In the genomic region with DNA sequence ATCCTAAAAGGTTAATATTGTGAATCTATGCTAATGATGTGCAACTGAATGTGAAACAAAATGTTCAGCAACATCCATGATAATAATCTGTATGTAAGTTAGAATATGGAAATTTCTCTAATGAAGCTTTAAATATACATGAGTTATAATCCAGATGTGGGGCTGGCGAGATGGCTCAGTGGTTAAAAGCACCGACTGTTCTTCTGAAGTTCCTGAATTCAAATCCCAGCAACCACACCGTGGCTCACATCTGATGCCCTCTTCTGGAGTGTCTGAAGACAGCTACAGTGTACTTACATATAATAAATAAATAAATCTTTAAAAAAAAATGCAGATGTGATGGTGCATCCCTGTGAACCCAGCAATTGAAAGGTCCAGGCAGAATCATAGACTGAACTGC, we compare ENCODE assay signal across 10 mouse cellular contexts. TPM values are rescaled to one million over a fixed set of nuclear protein-coding genes. Genes with fewer than 3 reads are reported as not detected.
A peak's percentile ranks its signal among the peaks of the same experiment; 100 is the strongest.
DNase-seq lines count a peak whose midpoint lies in the region; TF ChIP-seq lines count a peak whose summit lies in the region.
"Had no signal": no experiment of that assay in that cellular context is flagged by ENCODE, and none has a peak within 500 bp of the region (broad histone marks: within the 10 kb centered on the region; RNA-seq: fewer than 3 reads in every experiment).

No protein-coding gene starts in this region.

- TF ChIP-seq CTCF in layer of hippocampus, adult 2 months (conservative IDR thresholded peaks at IDR 0.05) = no peak; the same call in 1 of the 2 replicates

- H3K27ac ChIP-seq in layer of hippocampus, adult 2 months = peak overlapping the region; percentile 98

- DNase-seq in layer of hippocampus, adult 2 months (ENCODE audit: low spot score in 2 of 2) = no peak
- DNase-seq in layer of hippocampus, postnatal 25 days (ENCODE audit: extremely low spot score in 1 of 2, low spot score in 1 of 2) = no peak
- DNase-seq in 3134 (ENCODE audit: extremely low read depth, insufficient read length, low spot score) (peak; percentile 5), adipocyte (ENCODE audit: low spot score) (peak; percentile 41)
- peak; percentile 37 to 50 for DNase-seq in B cell, adult 2 months
- DNase-seq in right cerebral cortex, postnatal 14 days = no peak
- no peak for DNase-seq in adrenal gland, adult 8-10 months
- DNase-seq in embryo, embryonic 9.5 days (ENCODE audit: extremely low spot score) = no peak
- DNase-seq: heart, postnatal 14 days; kidney, adult 9 months had no signal

- H3K4me3 ChIP-seq in layer of hippocampus, adult 2 months = peak overlapping the region; percentile 71; the same call in 1 of the 2 replicates

RNA-seq across cellular contexts. Expression of gene Rc3h2, which starts 1.0 kb away (rescaled TPM):
- total RNA-seq in layer of hippocampus, adult 2 months (2021) = 10 to 100 TPM; 85.9 to 91.9 TPM
- 10 to 100 TPM; 80.3 to 83.2 TPM for total RNA-seq in layer of hippocampus, postnatal 25 days (2021)
- 10 to 100 TPM; 35.5 to 62.9 (median 52.4) TPM for total RNA-seq in adrenal gland, adult 8-10 months (2022)

RNA-seq across cellular contexts. Expression of gene Zbtb26, which starts 19.3 kb away (rescaled TPM):
- total RNA-seq in layer of hippocampus, adult 2 months (2021) = 10 to 100 TPM in 1 of 2 experiments, 1 to 10 TPM in 1; 9.7 to 11.9 TPM
- 1 to 10 TPM; 8.6 to 9.5 TPM for total RNA-seq in layer of hippocampus, postnatal 25 days (2021)
- total RNA-seq in adrenal gland, adult 8-10 months (2022) = 10 to 100 TPM in 3 of 4 experiments, 1 to 10 TPM in 1; 7.6 to 12.3 (median 11.3) TPM

RNA-seq across cellular contexts. Expression of gene Zbtb6, which starts 19.3 kb away (rescaled TPM):
- total RNA-seq in layer of hippocampus, adult 2 months (2021) = 10 to 100 TPM; 15.2 to 15.6 TPM
- total RNA-seq in layer of hippocampus, postnatal 25 days (2021) = 10 to 100 TPM; 14.9 to 15.1 TPM
- 10 to 100 TPM; 15.4 to 17.6 (median 16.7) TPM for total RNA-seq in adrenal gland, adult 8-10 months (2022)

RNA-seq across cellular contexts. Expression of gene Rabgap1, which starts 19.4 kb away (rescaled TPM):
- 10 to 100 TPM; 92.7 to 99.2 TPM for total RNA-seq in layer of hippocampus, adult 2 months (2021)
- total RNA-seq in layer of hippocampus, postnatal 25 days (2021) = 10 to 100 TPM; 90.4 to 93.1 TPM
- total RNA-seq in adrenal gland, adult 8-10 months (2022) = 10 to 100 TPM; 59.7 to 90.2 (median 74.4) TPM

Comparison
In these comparisons a context has a peak if more than half of its experiments do, and no peak if none do; other contexts are left out.
1. DNase-seq: peak in 3134 (single experiment), B cell, adult 2 months (2 of 2) and adipocyte (single experiment); none in layer of hippocampus, adult 2 months (0 of 2), layer of hippocampus, postnatal 25 days (0 of 2), right cerebral cortex, postnatal 14 days (single experiment), adrenal gland, adult 8-10 months (single experiment) and embryo, embryonic 9.5 days (single experiment).